Mouse (Mus musculus): ENCODE results near the gene Muc1.
"Not testable (repeated sequence)": the region's sequence is repeated elsewhere in the genome, so short reads cannot be mapped to it uniquely, and the experiment has no call there.

Gene Muc1

GRCm38 (mm10) chr3:89210731-89211130 lies 18.1 kb upstream of the Muc1 start:
- DNase-seq = peak in 1 of 2 experiments; percentile 41

- peak; percentile 90 to 91 for DNase-seq
These were observed 14.9 kb upstream of the Muc1 start for GRCm38 (mm10) chr3:89213803-89214530.

DNA sequence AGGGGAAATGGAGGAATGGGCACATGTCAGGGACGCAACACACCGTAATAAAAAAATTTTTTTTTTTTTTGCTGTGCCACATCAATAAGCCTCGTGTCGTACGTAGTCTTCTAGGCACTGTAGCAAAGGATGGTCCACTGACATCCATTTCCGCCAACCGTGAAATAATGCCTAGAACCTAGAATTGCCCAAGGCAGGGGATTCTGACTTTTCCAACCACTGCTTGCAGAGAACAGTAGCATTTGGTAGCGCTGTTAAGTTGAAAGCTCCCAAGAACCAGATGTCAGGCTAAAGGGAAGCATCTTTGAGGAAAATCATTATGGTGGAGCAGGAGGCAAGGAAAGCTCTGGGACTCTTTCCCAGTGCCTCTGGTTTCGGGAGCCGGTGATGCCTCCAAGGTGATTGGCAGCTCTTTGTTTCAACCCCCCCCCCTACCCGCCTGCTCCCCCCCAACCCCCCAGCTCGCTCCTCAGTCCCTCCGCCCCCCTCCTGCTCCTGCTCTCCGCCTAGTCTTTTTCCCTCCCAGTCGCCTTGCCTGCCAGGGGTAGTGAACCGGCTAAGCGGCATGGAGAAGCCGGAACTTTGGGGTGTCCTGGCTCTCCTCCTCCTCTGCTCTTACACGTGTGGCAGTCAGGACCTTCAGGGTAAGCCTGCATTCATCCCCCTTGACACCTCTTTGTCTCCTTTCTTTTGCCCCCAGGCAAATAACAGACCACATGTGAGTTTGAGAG lies 14.0 kb upstream of the Muc1 start, which contains the start of gene Thbs3:
Thbs3 (plus strand) TSS at position 500 of the 731 bp plus-strand sequence.
- no peak for DNase-seq

- DNase-seq = peak; percentile 74 to 88
These were observed 13.0 kb upstream of the Muc1 start for GRCm38 (mm10) chr3:89215853-89216252.

- not testable (repeated sequence) for DNase-seq
These were observed 12.4 kb upstream of the Muc1 start for GRCm38 (mm10) chr3:89216407-89216806.

GRCm38 (mm10) chr3:89218271-89218670 lies 10.6 kb upstream of the Muc1 start:
- no peak for DNase-seq

DNA sequence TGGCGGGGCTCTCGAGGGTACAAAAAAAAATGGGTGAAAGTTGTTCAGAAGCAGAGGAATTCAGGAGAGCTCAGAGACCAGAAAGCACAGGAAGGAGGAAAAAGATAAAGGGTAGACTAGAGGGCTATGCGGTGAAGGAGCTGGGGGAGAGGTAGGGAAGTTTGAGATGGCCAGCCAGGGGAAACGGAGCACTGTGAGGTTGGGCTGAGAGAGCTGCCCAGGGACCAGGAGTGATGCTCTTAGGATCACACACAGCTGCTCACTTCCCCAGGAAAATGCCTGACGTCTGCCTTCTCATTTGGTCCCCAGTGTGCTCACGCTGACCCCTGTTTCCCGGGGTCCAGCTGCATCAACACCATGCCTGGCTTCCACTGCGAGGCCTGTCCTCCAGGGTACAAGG lies 9.3 kb upstream of the Muc1 start:
- DNase-seq = no peak

- no peak for DNase-seq
These were observed 7.7 kb upstream of the Muc1 start for GRCm38 (mm10) chr3:89221167-89221566.

DNA sequence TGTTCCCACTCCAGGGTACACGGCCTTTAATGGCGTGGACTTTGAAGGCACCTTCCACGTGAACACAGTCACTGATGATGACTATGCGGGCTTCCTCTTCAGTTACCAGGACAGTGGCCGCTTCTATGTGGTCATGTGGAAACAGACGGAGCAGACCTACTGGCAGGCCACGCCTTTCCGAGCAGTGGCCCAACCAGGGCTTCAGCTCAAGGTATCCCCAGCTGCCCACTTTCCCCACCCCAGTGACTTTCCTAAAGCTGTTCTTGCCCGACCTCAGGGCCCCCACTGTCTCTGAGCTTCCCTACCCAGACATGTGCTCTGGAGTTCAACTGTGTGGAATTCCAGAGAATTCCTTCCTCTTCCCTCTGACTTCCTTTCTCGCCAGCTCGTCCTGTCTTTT lies 4.1 kb upstream of the Muc1 start:
- no peak for DNase-seq

DNA sequence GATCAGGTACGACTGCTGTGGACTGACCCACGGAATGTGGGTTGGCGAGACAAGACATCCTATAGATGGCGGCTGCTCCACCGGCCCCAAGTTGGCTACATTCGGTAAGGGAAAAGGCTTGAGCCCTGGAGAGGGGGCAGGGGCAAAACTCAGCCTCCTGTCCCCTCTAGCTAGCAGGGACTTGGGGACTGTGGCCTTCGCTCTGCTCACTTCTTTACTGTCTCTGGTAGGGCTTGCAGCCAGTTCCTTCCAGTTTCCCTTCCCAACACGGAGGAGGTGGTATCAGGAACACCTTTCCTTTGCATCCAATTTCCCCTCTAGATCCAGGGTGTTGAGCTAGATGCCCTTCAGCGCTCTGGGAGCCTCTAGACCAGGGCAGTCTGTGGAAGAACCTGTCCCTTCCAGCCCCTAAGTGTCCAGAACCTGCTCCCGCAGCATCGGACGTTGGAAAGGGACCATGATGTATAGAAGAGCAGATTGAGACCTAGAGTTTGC lies 3.5 kb upstream of the Muc1 start:
- no peak for DNase-seq

GRCm38 (mm10) chr3:89225918-89226317 lies 2.9 kb upstream of the Muc1 start:
- no peak for DNase-seq

DNA sequence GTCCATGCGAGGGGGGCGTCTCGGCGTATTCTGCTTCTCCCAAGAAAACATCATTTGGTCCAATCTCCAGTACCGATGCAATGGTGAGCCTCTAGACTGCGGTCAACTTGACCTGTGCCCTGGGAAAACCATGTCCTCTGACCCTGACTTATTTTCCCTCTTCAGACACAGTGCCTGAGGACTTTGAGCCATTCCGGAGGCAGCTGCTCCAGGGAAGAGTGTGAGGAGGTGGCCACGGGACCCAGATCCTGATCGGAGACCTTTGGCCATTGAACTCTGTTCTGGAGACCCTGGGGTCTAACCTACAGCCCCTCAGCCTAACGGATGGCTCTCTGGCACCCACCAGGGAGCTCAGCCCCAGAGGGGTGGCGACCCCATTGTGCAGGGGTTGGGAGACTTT lies 2.5 kb upstream of the Muc1 start:
- DNase-seq = no peak

GRCm38 (mm10) chr3:89226900-89227299 lies 2.0 kb upstream of the Muc1 start, which contains the start of gene Mtx1:
Gene Mtx1 (minus strand): TSS chr3:89227088.
- DNase-seq = no peak

DNA sequence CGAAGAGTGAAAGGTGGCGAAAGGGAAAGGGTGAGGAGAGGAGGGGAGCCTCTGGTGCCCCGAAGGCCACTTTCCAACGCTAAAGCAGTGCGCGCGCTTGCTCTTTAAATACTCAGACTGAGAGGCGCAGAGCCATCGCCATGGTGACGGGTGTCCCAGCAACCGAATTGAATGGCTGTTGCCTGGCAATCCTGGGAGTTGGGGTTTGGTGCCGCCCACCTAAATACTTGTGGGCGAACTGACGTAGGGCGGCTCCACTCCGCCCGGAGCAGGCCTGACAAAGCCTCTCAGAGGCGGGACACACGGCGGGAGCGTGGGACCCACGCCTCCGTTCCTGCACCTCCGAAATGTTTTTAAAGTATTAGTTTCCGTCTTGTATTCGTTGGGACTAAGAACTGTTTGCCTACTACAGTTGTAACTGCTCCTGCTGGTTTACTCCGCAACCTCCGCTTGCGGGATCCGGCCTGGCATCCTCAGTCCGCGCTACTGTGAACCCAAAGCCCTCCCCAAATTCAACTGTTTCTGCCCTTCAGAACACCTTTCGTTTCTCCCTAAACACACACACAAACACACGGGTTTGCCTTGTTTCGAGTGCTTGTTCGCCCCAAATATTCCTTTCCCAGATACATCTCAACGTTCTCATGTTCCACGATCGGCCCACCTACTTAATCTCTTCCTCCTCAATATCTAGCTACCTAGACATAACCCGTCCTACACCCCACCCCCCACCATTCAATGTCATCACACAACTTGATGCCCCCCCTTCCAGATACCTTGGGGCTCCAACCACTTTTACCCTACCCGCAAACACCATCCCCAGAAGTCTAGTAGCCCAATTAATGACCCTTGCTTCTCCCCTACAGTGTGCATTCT lies 1.3 kb upstream of the Muc1 start:
- peak; percentile 87 for DNase-seq

DNA sequence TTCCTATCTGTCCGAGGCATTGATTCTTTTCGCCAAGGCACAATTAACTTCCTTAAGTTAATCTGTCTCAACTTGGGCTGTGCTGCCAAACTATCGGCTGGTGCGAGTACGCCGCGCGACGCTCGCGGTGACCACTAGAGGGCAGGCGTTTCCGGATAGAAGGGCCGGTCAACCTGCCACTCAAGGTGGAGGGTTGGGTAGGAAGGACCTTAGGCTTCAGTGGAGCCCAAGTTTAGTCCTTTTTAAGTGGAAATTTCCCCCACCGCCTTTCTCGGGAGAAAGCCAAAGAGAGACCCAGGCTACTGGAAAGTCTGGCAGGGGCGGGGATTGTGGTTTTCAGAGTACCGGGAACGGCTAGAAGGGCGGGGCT lies 692 bp upstream of the Muc1 start:
- DNase-seq = peak; percentile 87 to 94

DNA sequence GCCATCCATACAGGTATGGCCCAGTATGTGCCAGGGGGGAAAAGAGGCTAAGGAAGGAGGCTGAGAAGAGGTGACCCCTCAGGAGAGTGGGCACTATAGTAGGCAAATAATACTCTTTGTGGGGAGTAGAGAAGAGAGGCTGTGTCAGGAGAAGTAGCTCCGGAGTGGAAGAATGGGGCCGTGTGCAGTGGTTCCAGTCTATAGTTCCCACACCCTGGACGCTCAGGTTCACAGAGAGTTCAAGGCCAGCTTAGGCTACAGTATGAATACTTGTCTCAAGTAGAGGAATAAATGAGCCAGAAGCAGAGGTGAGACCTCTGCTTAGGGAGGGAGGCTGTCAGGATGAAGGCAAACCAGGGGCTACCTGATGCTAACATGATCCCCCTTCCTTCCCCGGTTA lies 419 bp downstream of the Muc1 start:
- DNase-seq = no peak

- no peak for DNase-seq
These were observed 1.7 kb downstream of the Muc1 start for GRCm38 (mm10) chr3:89230561-89230960.

DNA sequence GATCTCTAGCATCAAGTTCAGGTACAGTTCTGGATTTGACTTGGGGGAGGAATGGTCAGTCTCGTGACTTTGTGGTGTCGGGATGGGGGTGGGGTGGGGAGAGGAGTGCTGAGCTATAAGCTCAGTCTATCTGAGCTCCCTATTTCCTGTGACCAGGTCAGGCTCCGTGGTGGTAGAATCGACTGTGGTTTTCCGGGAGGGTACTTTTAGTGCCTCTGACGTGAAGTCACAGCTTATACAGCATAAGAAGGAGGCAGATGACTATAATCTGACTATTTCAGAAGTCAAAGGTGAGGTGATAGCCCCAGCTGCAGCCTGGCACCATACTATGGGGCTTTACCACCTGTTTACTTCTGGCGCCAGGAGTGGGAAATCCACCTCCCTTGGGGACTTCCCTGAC lies 2.5 kb downstream of the Muc1 start:
- no peak for DNase-seq

GRCm38 (mm10) chr3:89231772-89232275 lies 3.0 kb downstream of the Muc1 start:
- no peak for DNase-seq

GRCm38 (mm10) chr3:89232614-89233013 lies 3.8 kb downstream of the Muc1 start:
- no peak for DNase-seq

GRCm38 (mm10) chr3:89233562-89234110 lies 4.8 kb downstream of the Muc1 start:
- DNase-seq = no peak

- DNase-seq = no peak
These were observed 7.7 kb downstream of the Muc1 start for GRCm38 (mm10) chr3:89236516-89236915.

DNA sequence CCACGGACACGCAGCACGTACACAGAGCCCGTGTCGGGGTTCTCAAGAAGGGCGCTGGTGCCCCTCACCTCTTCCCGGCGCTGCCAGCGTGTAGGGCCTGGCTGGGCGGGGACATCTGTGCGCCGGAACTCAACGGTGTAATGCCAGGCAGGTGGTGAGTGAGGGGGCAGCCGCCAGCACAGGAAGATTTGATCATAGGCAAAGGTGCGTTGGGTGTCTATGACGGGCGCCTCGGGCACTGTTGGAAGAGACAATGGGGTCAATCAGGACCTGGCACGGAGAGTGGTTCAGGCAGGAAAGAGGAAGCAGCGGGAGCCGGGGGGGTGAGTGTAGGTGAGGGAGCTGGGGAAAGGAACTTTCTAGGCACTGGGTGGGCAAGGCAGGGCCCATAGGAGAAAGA lies 8.8 kb downstream of the Muc1 start:
- DNase-seq = no peak

Data from kidney, adult 8-10 months (tissue).